Mouse (Mus musculus): ENCODE results near the gene Rere.

Gene Rere

GRCm38 (mm10) chr4:150281018-150281761 is at the start of gene Rere:
Gene Rere, plus strand, starts transcription at chr4:150281646.
- POLR2A ChIA-PET, result interaction anchor here (0.6 to 5.4 kb wide), 68 partner anchors 8 to 903 kb away, joined by 3 to 58 read pairs (median 4); partner anchors contain the start of genes Car6 (in 1 of the 4) and Eno1 (in 1 of the 4)
- CTCF ChIA-PET, result interaction anchor here (0.5 to 2.8 kb wide), 37 partner anchors 9 to 1891 kb away, joined by 3 to 19 read pairs (median 5); no protein-coding TSS in a partner anchor

- CTCF ChIA-PET, result interaction anchor here in 3 of 4 experiments (0.7 to 2.7 kb wide), 12 partner anchors 8 to 425 kb away, joined by 3 to 27 read pairs (median 10); no protein-coding TSS in a partner anchor
- POLR2A ChIA-PET, result interaction anchor here in 3 of 4 experiments (0.9 to 21.9 kb wide), 22 partner anchors 7 to 74 kb away, joined by 3 to 581 read pairs (median 7); partner anchors contain the start of gene Rere (in 1 of the 3)
Measured at GRCm38 (mm10) chr4:150231871-150232270, 49.6 kb upstream of the Rere start.

- CTCF ChIA-PET, result interaction anchor here in 3 of 4 experiments (0.6 to 2.3 kb wide), 9 partner anchors 10 to 130 kb away, joined by 3 to 9 read pairs (median 3); no protein-coding TSS in a partner anchor
- POLR2A ChIA-PET, result interaction anchor here in 3 of 4 experiments (0.6 to 21.9 kb wide), 19 partner anchors 8 to 436 kb away, joined by 3 to 581 read pairs (median 9); partner anchors contain the start of gene Rere (in 1 of the 3)
Measured at GRCm38 (mm10) chr4:150234599-150235327, 46.7 kb upstream of the Rere start.

- ChIA-PET CTCF (interaction anchor here (0.5 to 2.8 kb wide), 13 partner anchors 9 to 442 kb away, joined by 3 to 14 read pairs (median 4); no protein-coding TSS in a partner anchor), POLR2A (interaction anchor here (0.6 to 21.9 kb wide), 32 partner anchors 9 to 575 kb away, joined by 3 to 581 read pairs (median 5); partner anchors contain the start of gene Rere (in 1 of the 4))
Measured at GRCm38 (mm10) chr4:150235585-150235984, 45.9 kb upstream of the Rere start.

- POLR2A ChIA-PET, result interaction anchor here (0.6 to 21.9 kb wide), 35 partner anchors 8 to 575 kb away, joined by 3 to 581 read pairs (median 4); partner anchors contain the start of genes Rere (in 2 of the 4) and Gpr157 (in 1 of the 4)
- CTCF ChIA-PET, result interaction anchor here (0.5 to 2.8 kb wide), 10 partner anchors 12 to 443 kb away, joined by 3 to 14 read pairs (median 4); no protein-coding TSS in a partner anchor
Measured at GRCm38 (mm10) chr4:150236031-150236430, 45.4 kb upstream of the Rere start.

GRCm38 (mm10) chr4:150236521-150237481 is 44.6 kb upstream of the Rere start, which contains the start of gene Eno1:
Gene Eno1, plus strand, starts transcription at chr4:150236721.
- ChIA-PET POLR2A (interaction anchor here in 3 of 4 experiments (0.6 to 21.9 kb wide), 43 partner anchors 8 to 512 kb away, joined by 3 to 581 read pairs (median 4); partner anchors contain the start of genes Gpr157 (in 1 of the 3), Rere (in 1 of the 3) and Spsb1 (in 1 of the 3)), CTCF (interaction anchor here (0.9 to 2.8 kb wide), 11 partner anchors 10 to 903 kb away, joined by 3 to 14 read pairs (median 3); no protein-coding TSS in a partner anchor)

GRCm38 (mm10) chr4:150237636-150238361 is 43.6 kb upstream of the Rere start:
- ChIA-PET POLR2A (interaction anchor here in 3 of 4 experiments (0.6 to 21.9 kb wide), 44 partner anchors 2 to 732 kb away, joined by 3 to 581 read pairs (median 6); partner anchors contain the start of genes Eno1 (in 1 of the 3), Gpr157 (in 1 of the 3), H6pd (in 1 of the 3) and Rere (in 1 of the 3)), CTCF (interaction anchor here (0.6 to 2.9 kb wide), 10 partner anchors 9 to 1847 kb away, joined by 3 to 30 read pairs (median 3); no protein-coding TSS in a partner anchor)

GRCm38 (mm10) chr4:150238433-150239086 is 42.9 kb upstream of the Rere start:
- ChIA-PET CTCF (interaction anchor here in 3 of 4 experiments (0.5 to 2.9 kb wide), 6 partner anchors 8 to 410 kb away, joined by 3 to 30 read pairs (median 3); no protein-coding TSS in a partner anchor), POLR2A (interaction anchor here in 3 of 4 experiments (0.6 to 21.9 kb wide), 33 partner anchors 2 to 504 kb away, joined by 3 to 581 read pairs (median 6); partner anchors contain the start of genes Eno1 (in 1 of the 3), H6pd (in 1 of the 3) and Rere (in 1 of the 3))

GRCm38 (mm10) chr4:150239087-150239480 is 42.4 kb upstream of the Rere start:
- POLR2A ChIA-PET, result interaction anchor here (0.7 to 21.9 kb wide), 36 partner anchors 3 to 280 kb away, joined by 3 to 581 read pairs (median 6); partner anchors contain the start of genes Eno1 (in 1 of the 4), H6pd (in 1 of the 4) and Rere (in 1 of the 4)
- CTCF ChIA-PET, result interaction anchor here in 3 of 4 experiments (0.5 to 2.9 kb wide), 11 partner anchors 8 to 404 kb away, joined by 3 to 31 read pairs (median 13); no protein-coding TSS in a partner anchor

GRCm38 (mm10) chr4:150239503-150239902 is 41.9 kb upstream of the Rere start:
- ChIA-PET POLR2A (interaction anchor here (0.7 to 21.9 kb wide), 67 partner anchors 3 to 532 kb away, joined by 3 to 581 read pairs (median 5); partner anchors contain the start of genes Rere (in 2 of the 4), Eno1 (in 1 of the 4) and Gpr157 (in 1 of the 4)), CTCF (interaction anchor here (0.6 to 2.9 kb wide), 76 partner anchors 8 to 798 kb away, joined by 3 to 31 read pairs (median 4); partner anchors contain the start of genes Rere (in 2 of the 4), Gpr157 (in 1 of the 4) and Slc25a33 (in 1 of the 4))

GRCm38 (mm10) chr4:150239951-150240368 is 41.5 kb upstream of the Rere start:
- POLR2A ChIA-PET, result interaction anchor here (0.6 to 21.9 kb wide), 75 partner anchors 4 to 632 kb away, joined by 3 to 581 read pairs (median 4); partner anchors contain the start of genes Rere (in 2 of the 4), Eno1 (in 1 of the 4) and Gpr157 (in 1 of the 4)
- CTCF ChIA-PET, result interaction anchor here (0.6 to 2.9 kb wide), 81 partner anchors 8 to 1829 kb away, joined by 3 to 31 read pairs (median 4); partner anchors contain the start of genes Rere (in 2 of the 4), Gpr157 (in 1 of the 4) and Slc25a33 (in 1 of the 4)

- ChIA-PET CTCF (interaction anchor here (0.6 to 2.9 kb wide), 73 partner anchors 8 to 1829 kb away, joined by 3 to 31 read pairs (median 4); partner anchors contain the start of genes Rere (in 2 of the 4), Gpr157 (in 1 of the 4) and Slc25a33 (in 1 of the 4)), POLR2A (interaction anchor here (0.6 to 21.9 kb wide), 75 partner anchors 4 to 631 kb away, joined by 3 to 581 read pairs (median 4); partner anchors contain the start of genes Rere (in 2 of the 4), Eno1 (in 1 of the 4) and Gpr157 (in 1 of the 4))
Measured at GRCm38 (mm10) chr4:150240381-150240886, 41.0 kb upstream of the Rere start.

- POLR2A ChIA-PET, result interaction anchor here in 3 of 4 experiments (0.6 to 21.9 kb wide), 19 partner anchors 3 to 776 kb away, joined by 3 to 581 read pairs (median 7); partner anchors contain the start of genes Eno1 (in 1 of the 3) and Rere (in 1 of the 3)
- CTCF ChIA-PET, result interaction anchor here in 3 of 4 experiments (0.5 to 2.3 kb wide), 7 partner anchors 9 to 69 kb away, joined by 3 to 27 read pairs (median 4); no protein-coding TSS in a partner anchor
Measured at GRCm38 (mm10) chr4:150241708-150242107, 39.7 kb upstream of the Rere start.

GRCm38 (mm10) chr4:150242745-150243144 is 38.7 kb upstream of the Rere start:
- ChIA-PET POLR2A (interaction anchor here in 3 of 4 experiments (0.9 to 21.9 kb wide), 20 partner anchors 2 to 95 kb away, joined by 3 to 581 read pairs (median 8); partner anchors contain the start of genes Eno1 (in 1 of the 3) and Rere (in 1 of the 3)), CTCF (interaction anchor here in 1 of 4 experiments (0.7 to 1.3 kb wide), 3 partner anchors 8 to 15 kb away, joined by 4 to 7 read pairs (median 5); no protein-coding TSS in a partner anchor)

Measured in embryonic stem cell, embryonic (primary cell).